Mouse (Mus musculus): Measurements from ENCODE around the gene Kri1.
A peak's percentile ranks its signal among the peaks of the same experiment; 100 is the strongest.
"Not testable (repeated sequence)": the region's sequence is repeated elsewhere in the genome, so short reads cannot be mapped to it uniquely, and the experiment has no call there.

Kri1 gene

DNA sequence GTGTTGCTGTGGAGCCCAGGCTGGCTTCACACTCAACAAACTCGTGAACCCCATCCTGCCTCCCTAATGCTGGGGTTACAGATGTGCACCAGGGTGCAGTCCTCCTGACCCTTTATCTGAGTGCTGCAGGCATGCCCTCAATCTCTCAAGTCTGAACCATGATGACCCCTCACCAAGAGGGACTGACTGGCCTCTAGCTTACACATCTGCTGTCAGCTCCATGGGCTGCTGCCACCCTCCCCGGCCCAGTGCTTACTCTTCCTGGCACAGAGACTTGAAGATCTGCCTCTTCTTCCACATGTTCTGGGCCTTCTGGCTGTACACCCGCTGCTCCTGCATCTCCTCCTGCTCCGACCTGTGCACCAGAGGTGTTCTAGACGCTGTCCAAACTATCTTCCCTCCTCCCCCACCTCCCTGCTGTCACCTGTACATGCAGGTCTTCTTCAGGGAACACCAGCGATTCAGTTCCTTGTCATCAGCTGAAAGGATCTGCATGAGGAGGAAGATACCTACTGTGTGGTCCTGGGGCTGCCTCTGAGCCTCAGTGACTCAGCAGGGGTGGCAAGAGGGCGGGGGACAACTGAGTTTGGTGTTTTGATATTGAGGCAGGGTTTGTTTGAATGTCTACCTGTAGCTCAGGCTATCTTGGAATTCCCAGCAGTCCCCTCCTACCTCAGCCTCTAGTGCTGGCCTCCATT is 12.6 kb downstream of the Kri1 start:
- DNase-seq (ENCODE audit: low read depth in 1 of 2, low spot score in 2 of 2), result no peak

DNA sequence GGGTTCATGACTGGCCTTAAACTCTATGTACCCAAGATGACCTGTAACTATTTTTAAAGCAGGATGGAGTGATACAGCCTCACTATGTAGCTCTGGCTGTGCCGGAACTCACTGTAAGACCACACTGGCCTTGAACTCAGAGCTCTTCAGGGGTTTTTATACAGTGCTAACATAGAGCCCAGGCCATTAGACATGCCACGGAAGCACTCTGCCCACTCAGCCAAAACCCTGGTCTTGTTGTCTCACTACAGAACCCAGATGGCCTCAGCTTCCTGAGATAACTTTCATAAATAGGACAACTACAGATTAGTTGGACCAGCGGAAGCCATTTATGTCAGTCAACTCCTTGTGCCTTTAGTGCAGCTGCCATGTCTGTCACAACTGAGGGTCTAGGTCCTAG is 13.4 kb downstream of the Kri1 start:
- DNase-seq (ENCODE audit: low read depth in 1 of 2, low spot score in 2 of 2), result no peak

DNA sequence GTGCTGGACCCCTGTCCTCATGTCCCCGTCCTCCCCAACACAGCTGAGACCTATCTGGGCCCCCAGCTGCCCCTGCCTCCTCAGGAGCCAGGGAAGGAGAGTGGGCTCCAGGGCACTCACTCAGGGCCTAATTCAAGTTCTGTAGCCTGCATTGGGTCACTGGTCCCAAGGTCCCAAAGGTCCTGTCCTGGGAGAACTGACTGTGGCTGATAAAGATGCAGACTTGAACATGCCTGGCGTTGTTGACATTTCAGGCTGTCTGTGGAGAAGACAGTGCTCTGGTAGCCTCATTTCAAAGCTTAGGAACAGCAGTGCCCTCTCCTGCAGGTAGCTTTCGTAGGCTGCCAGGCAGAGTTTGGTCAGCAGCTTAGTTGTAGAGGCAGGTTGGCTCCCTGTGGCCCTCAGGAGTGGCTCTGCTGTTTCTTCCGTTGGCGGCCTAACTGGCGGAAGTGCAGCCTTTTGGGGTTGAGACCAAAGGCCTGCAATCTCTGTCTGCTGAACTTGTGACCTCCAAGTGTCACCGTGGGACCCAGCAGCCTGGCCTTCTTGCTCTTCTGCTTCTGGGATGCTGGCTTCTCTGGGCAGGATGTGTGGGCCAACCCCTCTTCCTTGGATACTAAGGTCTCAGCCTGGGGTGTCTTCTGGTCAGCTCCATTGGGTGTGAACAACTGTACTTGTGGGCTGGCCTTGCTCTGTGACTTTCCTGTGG is 14.1 kb downstream of the Kri1 start:
- DNase-seq (ENCODE audit: low read depth in 1 of 2, low spot score in 2 of 2), result no peak

GRCm38 (mm10) chr9:21273094-21273493 is 14.7 kb downstream of the Kri1 start:
- DNase-seq (ENCODE audit: low read depth in 1 of 2, low spot score in 2 of 2), result no peak

DNA sequence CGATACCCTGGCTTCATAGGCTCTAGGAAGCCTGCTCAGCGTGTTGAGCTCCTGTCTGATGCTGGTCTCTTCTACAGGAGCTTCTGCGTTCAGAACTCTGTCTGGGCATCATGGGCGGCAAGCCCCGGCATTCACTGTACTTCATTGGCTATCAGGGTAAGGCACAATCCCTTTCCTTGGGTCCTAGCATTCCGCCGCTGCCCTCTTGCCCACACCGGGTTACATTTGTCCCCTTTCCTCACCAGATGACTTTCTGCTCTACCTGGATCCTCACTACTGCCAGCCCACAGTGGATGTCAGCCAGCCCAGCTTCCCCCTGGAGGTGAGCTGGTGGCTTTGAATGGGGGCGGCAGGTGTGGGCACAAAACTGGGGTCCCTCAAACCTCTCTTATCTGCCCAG is 15.4 kb downstream of the Kri1 start:
- no peak for DNase-seq (ENCODE audit: low read depth in 1 of 2, low spot score in 2 of 2)

- not testable (repeated sequence) for DNase-seq (ENCODE audit: low read depth in 1 of 2, low spot score in 2 of 2)
Observed at GRCm38 (mm10) chr9:21269590-21269989, 18.2 kb downstream of the Kri1 start.

DNA sequence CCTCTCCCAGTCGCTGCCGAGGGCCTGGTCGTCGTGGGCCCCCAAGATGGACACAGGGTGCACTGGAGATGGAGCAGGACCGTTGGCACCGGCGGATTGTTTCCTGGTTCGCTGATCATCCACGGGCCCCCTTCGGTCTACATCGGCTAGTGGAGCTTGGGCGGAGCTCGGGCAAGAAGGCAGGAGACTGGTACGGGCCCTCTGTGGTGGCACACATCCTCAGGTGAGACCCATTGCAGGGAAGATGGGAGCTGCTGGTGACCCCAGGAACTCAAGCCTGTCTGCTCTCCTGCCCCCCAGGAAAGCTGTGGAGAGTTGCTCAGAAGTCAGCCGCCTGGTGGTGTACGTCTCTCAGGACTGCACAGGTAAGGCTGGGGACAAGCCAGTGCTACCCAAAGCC is 19.5 kb downstream of the Kri1 start:
- DNase-seq (ENCODE audit: low read depth in 1 of 2, low spot score in 2 of 2), result no peak

DNA sequence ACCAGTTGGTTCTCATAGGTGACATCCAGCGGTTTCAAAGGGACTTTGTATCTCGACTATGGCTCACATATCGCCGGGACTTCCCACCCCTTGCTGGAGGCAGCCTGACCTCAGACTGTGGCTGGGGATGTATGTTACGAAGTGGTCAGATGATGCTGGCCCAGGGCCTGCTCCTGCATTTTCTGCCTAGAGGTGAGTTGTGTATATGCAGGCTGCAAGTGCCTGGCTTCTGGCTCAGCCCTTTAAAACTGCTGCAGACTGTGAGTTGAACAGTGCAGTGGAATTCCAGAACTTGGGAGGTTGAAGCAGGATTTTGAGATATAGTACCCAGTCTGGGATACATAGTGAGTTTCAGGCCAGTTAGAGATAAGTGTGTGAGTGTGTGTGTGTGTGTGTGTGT is 20.9 kb downstream of the Kri1 start:
- DNase-seq (ENCODE audit: low read depth in 1 of 2, low spot score in 2 of 2), result no peak

DNA sequence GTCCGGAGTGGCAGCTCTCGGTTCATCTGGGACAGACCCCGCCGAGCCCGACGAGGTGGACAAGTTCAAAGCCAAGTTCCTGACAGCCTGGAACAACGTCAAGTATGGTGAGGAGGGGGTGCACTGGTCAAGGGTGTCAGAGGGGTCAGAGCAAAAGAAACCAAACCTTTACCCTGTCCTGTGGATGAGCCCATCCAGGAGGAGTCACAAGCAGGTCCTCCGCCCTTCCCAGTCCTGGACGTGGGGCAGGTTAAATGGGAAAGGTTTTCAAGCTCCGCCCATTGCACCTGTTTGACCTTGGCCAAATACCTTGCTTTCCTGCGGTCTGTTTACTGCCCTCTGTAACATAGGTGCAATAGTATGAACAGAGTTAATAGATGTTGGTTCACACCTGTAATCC is 22.2 kb downstream of the Kri1 start:
- no peak for DNase-seq (ENCODE audit: low read depth in 1 of 2, low spot score in 2 of 2)

- peak; percentile 84 to 87 for DNase-seq (ENCODE audit: low read depth in 1 of 2, low spot score in 2 of 2)
Observed at GRCm38 (mm10) chr9:21265000-21265561, 22.7 kb downstream of the Kri1 start, which contains the start of gene Atg4d. TSS of gene Atg4d (plus strand) at chr9:21265293.

DNA sequence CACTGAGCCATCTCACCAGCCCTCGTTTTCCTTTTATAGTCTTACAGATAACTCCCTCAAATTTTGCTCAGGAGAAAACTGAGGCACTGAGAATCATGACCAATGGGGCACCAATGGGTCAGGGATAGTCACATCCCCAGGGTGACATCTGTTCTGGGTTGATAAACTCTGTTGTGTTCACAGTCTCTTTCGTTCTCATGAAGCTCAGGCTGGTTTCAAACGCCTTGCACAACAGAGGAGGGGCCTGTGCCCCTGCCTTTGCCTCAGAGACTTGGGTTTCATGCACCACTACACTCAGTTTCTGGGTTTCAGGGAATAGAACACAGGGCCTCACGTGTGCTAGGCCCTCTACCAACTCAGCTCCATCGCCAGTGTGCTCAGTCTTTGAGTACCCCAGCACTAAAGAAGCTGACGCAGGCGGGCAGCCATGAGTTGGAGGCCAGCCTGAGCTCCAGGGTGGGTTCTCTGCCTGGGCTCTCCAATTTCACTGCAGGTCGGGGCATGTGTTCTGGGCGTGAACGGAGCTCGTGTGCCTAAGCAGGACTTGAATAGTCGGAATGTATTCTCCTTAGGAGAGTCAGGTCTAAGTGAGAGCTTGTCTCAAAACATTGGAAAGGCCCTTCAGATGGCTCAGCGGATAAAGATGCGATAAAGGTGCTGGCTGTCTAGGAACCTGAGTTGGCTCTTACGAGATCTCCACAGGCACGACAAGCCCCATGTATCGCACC is 23.3 kb downstream of the Kri1 start:
- DNase-seq (ENCODE audit: low read depth in 1 of 2, low spot score in 2 of 2), result no peak

GRCm38 (mm10) chr9:21261831-21262230 is 25.9 kb downstream of the Kri1 start:
- DNase-seq (ENCODE audit: low read depth in 1 of 2, low spot score in 2 of 2), result peak; percentile 46 to 59

DNA sequence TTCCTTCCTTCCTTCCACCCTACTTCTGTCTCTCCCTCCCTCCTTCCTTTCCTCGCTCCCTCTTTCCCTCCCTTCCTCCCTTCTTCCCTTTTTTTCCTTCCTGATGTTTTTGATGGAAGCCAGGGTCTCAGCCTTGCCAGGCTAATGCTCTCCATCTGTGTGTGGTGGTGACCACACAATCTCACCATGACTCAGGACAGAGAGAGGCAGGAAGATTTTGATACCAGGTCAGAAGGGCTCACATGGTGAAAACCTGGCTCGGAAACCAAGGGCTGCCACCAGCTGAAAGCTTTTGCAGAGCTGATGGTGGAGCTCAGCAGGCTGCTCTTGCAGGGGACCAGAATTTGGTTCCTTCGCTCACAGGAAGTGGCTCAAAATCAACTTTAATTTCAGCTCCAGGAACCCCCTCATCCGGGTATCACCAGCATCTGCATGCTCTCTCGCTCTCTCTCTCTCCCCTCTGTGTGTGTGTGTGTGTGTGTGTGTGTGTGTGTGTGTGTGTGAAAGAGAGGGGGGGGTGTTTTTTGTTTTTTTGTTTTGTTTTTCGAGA is 27.2 kb downstream of the Kri1 start:
- DNase-seq (ENCODE audit: low read depth in 1 of 2, low spot score in 2 of 2), result no peak

GRCm38 (mm10) chr9:21256349-21256748 is 31.4 kb downstream of the Kri1 start:
- DNase-seq (ENCODE audit: low read depth in 1 of 2, low spot score in 2 of 2), result not testable (repeated sequence)

DNA sequence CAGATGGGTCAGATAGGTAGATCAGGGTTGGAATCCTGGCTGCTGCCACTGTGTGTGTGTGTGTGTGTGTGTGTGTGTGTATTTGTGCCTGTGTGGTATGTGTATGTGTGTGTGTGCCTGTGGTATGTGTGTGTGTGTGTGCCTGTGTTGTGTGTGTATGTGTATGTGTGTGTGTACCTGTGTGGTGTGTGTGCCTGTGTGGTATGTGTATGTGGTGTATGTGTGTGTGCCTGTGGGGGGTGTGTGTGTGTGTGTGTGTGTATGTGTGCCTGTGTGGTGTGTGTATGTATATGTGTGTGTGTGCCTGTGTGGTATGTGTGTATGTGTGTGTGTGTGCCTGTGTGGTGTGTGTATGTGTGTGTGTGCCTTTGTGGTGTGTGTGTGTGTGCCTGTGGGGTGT is 33.1 kb downstream of the Kri1 start:
- no peak for DNase-seq (ENCODE audit: low read depth in 1 of 2, low spot score in 2 of 2)

- no peak for DNase-seq (ENCODE audit: low read depth in 1 of 2, low spot score in 2 of 2)
Observed at GRCm38 (mm10) chr9:21251116-21251735, 36.5 kb downstream of the Kri1 start.

- DNase-seq (ENCODE audit: low read depth in 1 of 2, low spot score in 2 of 2), result no peak
Observed at GRCm38 (mm10) chr9:21250509-21250908, 37.3 kb downstream of the Kri1 start.

- no peak for DNase-seq (ENCODE audit: low read depth in 1 of 2, low spot score in 2 of 2)
Observed at GRCm38 (mm10) chr9:21249629-21250508, 37.9 kb downstream of the Kri1 start.

DNA sequence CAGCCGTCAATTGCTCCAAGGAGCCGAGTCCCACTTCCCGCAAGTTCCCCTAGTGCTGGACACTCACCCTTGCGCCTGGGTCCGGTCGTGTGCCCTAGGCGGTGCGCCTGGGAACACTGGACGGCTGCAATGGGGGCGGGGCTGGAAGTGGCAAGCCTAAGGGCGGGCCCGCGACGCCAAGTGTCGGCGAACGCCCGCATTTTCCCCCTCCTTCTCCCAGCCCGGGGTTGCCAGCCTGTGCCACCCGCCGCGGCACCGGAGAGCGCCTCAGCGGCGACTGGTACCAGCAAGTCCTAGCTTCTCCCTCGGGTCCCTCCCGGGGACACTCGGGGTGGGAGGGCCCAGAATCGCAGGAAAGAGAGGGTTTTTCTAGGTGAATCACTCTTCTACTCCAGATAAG is 39.4 kb downstream of the Kri1 start, which contains the start of gene S1pr5:
Gene S1pr5 (minus strand): TSS at position 118 of the 400 bp plus-strand sequence.
- DNase-seq (ENCODE audit: low read depth in 1 of 2, low spot score in 2 of 2), result peak in 1 of 2 experiments; percentile 51

GRCm38 (mm10) chr9:21246342-21246741 is 41.4 kb downstream of the Kri1 start:
- DNase-seq (ENCODE audit: low read depth in 1 of 2, low spot score in 2 of 2), result no peak
